Mouse (Mus musculus): ENCODE data around the gene Pirt. TPM values are rescaled to one million over a fixed set of nuclear protein-coding genes. Genes with fewer than 3 reads are reported as not detected.

Pirt gene
- total RNA-seq (2021): 10 to 100 TPM in 1 of 2 experiments, 1 to 10 TPM in 1; 9.1 to 11.5 TPM

- DNase-seq (ENCODE audit: low spot score): no peak
- intact Hi-C loops (cut with DNase I): no loop called here
These were observed at the start of gene Pirt for GRCm38 (mm10) chr11:66911811-66912210. Gene Pirt, plus strand, starts transcription at chr11:66911981.

- no peak for DNase-seq (ENCODE audit: low spot score)
- intact Hi-C loops (cut with DNase I): loop anchor here (2.0 to 5.0 kb wide), 4 partner anchors 259 to 1049 kb away; no protein-coding TSS in a partner anchor
These were observed 40.1 kb upstream of the Pirt start for GRCm38 (mm10) chr11:66871701-66872100.

- DNase-seq (ENCODE audit: low spot score): no peak
- intact Hi-C loops (cut with DNase I): loop anchor here (5.0 kb wide), 3 partner anchors 751 to 1051 kb away; no protein-coding TSS in a partner anchor
These were observed 38.9 kb upstream of the Pirt start for GRCm38 (mm10) chr11:66872773-66873470.

GRCm38 (mm10) chr11:66881291-66881690 lies 30.5 kb upstream of the Pirt start:
- intact Hi-C loops (cut with DNase I): no loop called here

GRCm38 (mm10) chr11:66882224-66883040 lies 29.3 kb upstream of the Pirt start:
- DNase-seq (ENCODE audit: low spot score): peak; percentile 6
- intact Hi-C loops (cut with DNase I): no loop called here

More at GRCm38 (mm10) chr11:66881291-66881690, 30.5 kb upstream of the Pirt start:
- no peak for DNase-seq (ENCODE audit: low spot score)

GRCm38 (mm10) chr11:66892536-66892935 lies 19.2 kb upstream of the Pirt start:
- no peak for DNase-seq (ENCODE audit: low spot score)
- intact Hi-C loops (cut with DNase I): no loop called here

GRCm38 (mm10) chr11:66898747-66899146 lies 13.0 kb upstream of the Pirt start:
- intact Hi-C loops (cut with DNase I): no loop called here
- DNase-seq (ENCODE audit: low spot score): no peak

GRCm38 (mm10) chr11:66899426-66899825 lies 12.4 kb upstream of the Pirt start:
- intact Hi-C loops (cut with DNase I): no loop called here

GRCm38 (mm10) chr11:66902801-66903200 lies 9.0 kb upstream of the Pirt start:
- no peak for DNase-seq (ENCODE audit: low spot score)
- intact Hi-C loops (cut with DNase I): no loop called here

More at GRCm38 (mm10) chr11:66899426-66899825, 12.4 kb upstream of the Pirt start:
- no peak for DNase-seq (ENCODE audit: low spot score)

- DNase-seq (ENCODE audit: low spot score): peak; percentile 8
These were observed 6.0 kb upstream of the Pirt start for GRCm38 (mm10) chr11:66905617-66906384.

GRCm38 (mm10) chr11:66912531-66913458 lies 1.0 kb downstream of the Pirt start:
- peak; percentile 2 for DNase-seq (ENCODE audit: low spot score)
- intact Hi-C loops (cut with DNase I): no loop called here

More at GRCm38 (mm10) chr11:66905617-66906384, 6.0 kb upstream of the Pirt start:
- intact Hi-C loops (cut with DNase I): loop anchor here (1.0 to 5.0 kb wide), 3 partner anchors 80 to 182 kb away; no protein-coding TSS in a partner anchor

GRCm38 (mm10) chr11:66914249-66914648 lies 2.5 kb downstream of the Pirt start:
- no peak for DNase-seq (ENCODE audit: low spot score)
- intact Hi-C loops (cut with DNase I): loop anchor here (2.0 kb wide), 1 partner anchor 71 kb away; no protein-coding TSS in a partner anchor

GRCm38 (mm10) chr11:66920012-66920411 lies 8.2 kb downstream of the Pirt start:
- no peak for DNase-seq (ENCODE audit: low spot score)
- intact Hi-C loops (cut with DNase I): no loop called here

- intact Hi-C loops (cut with DNase I): no loop called here
- no peak for DNase-seq (ENCODE audit: low spot score)
These were observed 12.5 kb downstream of the Pirt start for GRCm38 (mm10) chr11:66924095-66924823.

GRCm38 (mm10) chr11:66928311-66928710 lies 16.5 kb downstream of the Pirt start:
- DNase-seq (ENCODE audit: low spot score): no peak
- intact Hi-C loops (cut with DNase I): no loop called here

GRCm38 (mm10) chr11:66932827-66933599 lies 21.2 kb downstream of the Pirt start:
- intact Hi-C loops (cut with DNase I): no loop called here
- no peak for DNase-seq (ENCODE audit: low spot score)

- intact Hi-C loops (cut with DNase I): no loop called here
These were observed 22.8 kb downstream of the Pirt start for GRCm38 (mm10) chr11:66934428-66935173.

More at GRCm38 (mm10) chr11:66934428-66935173, 22.8 kb downstream of the Pirt start:
- DNase-seq (ENCODE audit: low spot score): no peak
